Mouse (Mus musculus) stomach, postnatal 0 days (tissue): ENCODE results near the gene Atp6v0e2.

Experiments used
- CTCF ChIP-seq: IDR thresholded peaks from 2 replicates; pipeline ENCODE4 v1.5.1; 2016; ENCODE audit warnings: antibody characterized with exemption, low read depth, mild to moderate bottlenecking, moderate library complexity
- EP300 ChIP-seq: optimal IDR thresholded peaks from 2 replicates; pipeline ENCODE3; 2016; ENCODE audit warnings: antibody characterized with exemption

- TF ChIP-seq CTCF = no peak
- no peak for TF ChIP-seq EP300
Measured at GRCm38 (mm10) chr6:48510426-48510825, 27.0 kb upstream of the Atp6v0e2 start.
